Mouse (Mus musculus): ENCODE data around the gene Cntn6. TPM values are rescaled to one million over a fixed set of nuclear protein-coding genes. Genes with fewer than 3 reads are reported as not detected.

Cntn6 gene
- polyA plus RNA-seq, 1 experiment from 2014 or later = not detected

- WGBS (ENCODE audit: insufficient replicate concordance) = 55% methylated on average over 6 of the region's 6 CpGs
- ATAC-seq (ENCODE audit: low read depth) = no peak
These were observed 196.0 kb downstream of the Cntn6 start for GRCm38 (mm10) chr6:104688439-104689125.

GRCm38 (mm10) chr6:104728571-104728970 lies 236.0 kb downstream of the Cntn6 start:
- Histone ChIP-seq H3K9ac (ENCODE audit: low read depth, low read length) (no peak overlapping the region), H3K4me2 (ENCODE audit: low read depth, low read length) (no peak overlapping the region), H3K27ac (ENCODE audit: low read length) (no peak overlapping the region), H3K4me3 (ENCODE audit: low read depth, low read length) (no peak overlapping the region), H3K9me3 (replicated peaks; ENCODE audit: control insufficient read depth, low read length) (no peaks in the 10 kb centered on the region), H3K36me3 (ENCODE audit: control insufficient read depth, insufficient read depth) (no peaks in the 10 kb centered on the region), H3K4me1 (ENCODE audit: control insufficient read depth, low read depth, low read length) (no peaks in the 10 kb centered on the region), H3K27me3 (ENCODE audit: control insufficient read depth, insufficient read depth, low read depth, low read length) (no peaks in the 10 kb centered on the region)
- WGBS (ENCODE audit: insufficient replicate concordance) = 71% methylated on average over 1 of the region's 1 CpGs
- no peak for ATAC-seq (ENCODE audit: low read depth)

More at GRCm38 (mm10) chr6:104688439-104689125, 196.0 kb downstream of the Cntn6 start:
- Histone ChIP-seq H3K27me3 (ENCODE audit: control insufficient read depth, insufficient read depth, low read depth, low read length) (no peaks in the 10 kb centered on the region), H3K27ac (ENCODE audit: low read length) (no peak overlapping the region), H3K4me1 (ENCODE audit: control insufficient read depth, low read depth, low read length) (no peaks in the 10 kb centered on the region), H3K4me2 (ENCODE audit: low read depth, low read length) (no peak overlapping the region), H3K36me3 (ENCODE audit: control insufficient read depth, insufficient read depth) (no peaks in the 10 kb centered on the region), H3K9ac (ENCODE audit: low read depth, low read length) (no peak overlapping the region), H3K4me3 (ENCODE audit: low read depth, low read length) (no peak overlapping the region), H3K9me3 (replicated peaks; ENCODE audit: control insufficient read depth, low read length) (no peaks in the 10 kb centered on the region)

- Histone ChIP-seq H3K9me3 (replicated peaks; ENCODE audit: control insufficient read depth, low read length) (no peaks in the 10 kb centered on the region), H3K4me2 (ENCODE audit: low read depth, low read length) (no peak overlapping the region), H3K27me3 (ENCODE audit: control insufficient read depth, insufficient read depth, low read depth, low read length) (no peaks in the 10 kb centered on the region), H3K4me1 (ENCODE audit: control insufficient read depth, low read depth, low read length) (no peaks in the 10 kb centered on the region), H3K27ac (ENCODE audit: low read length) (no peak overlapping the region), H3K36me3 (ENCODE audit: control insufficient read depth, insufficient read depth) (no peaks in the 10 kb centered on the region), H3K4me3 (ENCODE audit: low read depth, low read length) (no peak overlapping the region), H3K9ac (ENCODE audit: low read depth, low read length) (no peak overlapping the region)
- ATAC-seq (ENCODE audit: low read depth) = no peak
- WGBS (ENCODE audit: insufficient replicate concordance) = 64% methylated on average over 1 of the region's 1 CpGs
These were observed 241.7 kb downstream of the Cntn6 start for GRCm38 (mm10) chr6:104734256-104734655.

GRCm38 (mm10) chr6:104738999-104739398 lies 246.4 kb downstream of the Cntn6 start:
- whole genome bisulfite sequencing (ENCODE audit: insufficient replicate concordance) = 61% methylated on average over 4 of the region's 4 CpGs
- Histone ChIP-seq H3K27me3 (ENCODE audit: control insufficient read depth, insufficient read depth, low read depth, low read length) (no peaks in the 10 kb centered on the region), H3K27ac (ENCODE audit: low read length) (no peak overlapping the region), H3K4me2 (ENCODE audit: low read depth, low read length) (no peak overlapping the region), H3K36me3 (ENCODE audit: control insufficient read depth, insufficient read depth) (no peaks in the 10 kb centered on the region), H3K9ac (ENCODE audit: low read depth, low read length) (no peak overlapping the region), H3K4me1 (ENCODE audit: control insufficient read depth, low read depth, low read length) (no peaks in the 10 kb centered on the region), H3K4me3 (ENCODE audit: low read depth, low read length) (no peak overlapping the region), H3K9me3 (replicated peaks; ENCODE audit: control insufficient read depth, low read length) (no peaks in the 10 kb centered on the region)
- no peak for ATAC-seq (ENCODE audit: low read depth)

GRCm38 (mm10) chr6:104758125-104758524 lies 265.5 kb downstream of the Cntn6 start:
- Histone ChIP-seq H3K9me3 (replicated peaks; ENCODE audit: control insufficient read depth, low read length) (no peaks in the 10 kb centered on the region), H3K9ac (ENCODE audit: low read depth, low read length) (no peak overlapping the region), H3K4me2 (ENCODE audit: low read depth, low read length) (no peak overlapping the region), H3K4me1 (ENCODE audit: control insufficient read depth, low read depth, low read length) (no peaks in the 10 kb centered on the region), H3K27ac (ENCODE audit: low read length) (no peak overlapping the region), H3K36me3 (ENCODE audit: control insufficient read depth, insufficient read depth) (no peaks in the 10 kb centered on the region), H3K27me3 (ENCODE audit: control insufficient read depth, insufficient read depth, low read depth, low read length) (no peaks in the 10 kb centered on the region), H3K4me3 (ENCODE audit: low read depth, low read length) (no peak overlapping the region)
- no peak for ATAC-seq (ENCODE audit: low read depth)

GRCm38 (mm10) chr6:104761226-104761625 lies 268.6 kb downstream of the Cntn6 start:
- Histone ChIP-seq H3K9ac (ENCODE audit: low read depth, low read length) (no peak overlapping the region), H3K9me3 (replicated peaks; ENCODE audit: control insufficient read depth, low read length) (no peaks in the 10 kb centered on the region), H3K4me1 (ENCODE audit: control insufficient read depth, low read depth, low read length) (no peaks in the 10 kb centered on the region), H3K27ac (ENCODE audit: low read length) (no peak overlapping the region), H3K27me3 (ENCODE audit: control insufficient read depth, insufficient read depth, low read depth, low read length) (no peaks in the 10 kb centered on the region), H3K36me3 (ENCODE audit: control insufficient read depth, insufficient read depth) (no peaks in the 10 kb centered on the region), H3K4me2 (ENCODE audit: low read depth, low read length) (no peak overlapping the region), H3K4me3 (ENCODE audit: low read depth, low read length) (no peak overlapping the region)
- ATAC-seq (ENCODE audit: low read depth) = no peak
- 79% methylated on average over 3 of the region's 3 CpGs for WGBS (ENCODE audit: insufficient replicate concordance)

- Histone ChIP-seq H3K36me3 (ENCODE audit: control insufficient read depth, insufficient read depth) (no peaks in the 10 kb centered on the region), H3K9ac (ENCODE audit: low read depth, low read length) (no peak overlapping the region), H3K9me3 (replicated peaks; ENCODE audit: control insufficient read depth, low read length) (no peaks in the 10 kb centered on the region; the same call in 1 of the 2 replicates), H3K4me2 (ENCODE audit: low read depth, low read length) (no peak overlapping the region), H3K27ac (ENCODE audit: low read length) (no peak overlapping the region), H3K4me3 (ENCODE audit: low read depth, low read length) (no peak overlapping the region), H3K27me3 (ENCODE audit: control insufficient read depth, insufficient read depth, low read depth, low read length) (no peaks in the 10 kb centered on the region), H3K4me1 (ENCODE audit: control insufficient read depth, low read depth, low read length) (no peaks in the 10 kb centered on the region)
- ATAC-seq (ENCODE audit: low read depth) = no peak
- 57% methylated on average over 3 of the region's 3 CpGs for WGBS (ENCODE audit: insufficient replicate concordance)
These were observed 291.3 kb downstream of the Cntn6 start for GRCm38 (mm10) chr6:104783891-104784290.

GRCm38 (mm10) chr6:104787502-104787901 lies 294.9 kb downstream of the Cntn6 start:
- no peak for ATAC-seq (ENCODE audit: low read depth)
- no peaks in the 10 kb centered on the region for H3K36me3 ChIP-seq (ENCODE audit: control insufficient read depth, insufficient read depth)
- WGBS (ENCODE audit: insufficient replicate concordance) = 48% methylated on average over 2 of the region's 2 CpGs

GRCm38 (mm10) chr6:104808526-104808925 lies 315.9 kb downstream of the Cntn6 start:
- H3K27me3 ChIP-seq (ENCODE audit: control insufficient read depth, insufficient read depth, low read depth, low read length) = no peaks in the 10 kb centered on the region
- no peak overlapping the region for H3K27ac ChIP-seq (ENCODE audit: low read length)
- no peak overlapping the region for H3K4me3 ChIP-seq (ENCODE audit: low read depth, low read length)
- no peaks in the 10 kb centered on the region for H3K4me1 ChIP-seq (ENCODE audit: control insufficient read depth, low read depth, low read length)
- H3K4me2 ChIP-seq (ENCODE audit: low read depth, low read length) = no peak overlapping the region
- no peaks in the 10 kb centered on the region for H3K9me3 ChIP-seq (replicated peaks; ENCODE audit: control insufficient read depth, low read length)
- no peak for ATAC-seq (ENCODE audit: low read depth)
- no peak overlapping the region for H3K9ac ChIP-seq (ENCODE audit: low read depth, low read length)
- no peaks in the 10 kb centered on the region for H3K36me3 ChIP-seq (ENCODE audit: control insufficient read depth, insufficient read depth)
- 46% methylated on average over 4 of the region's 4 CpGs for WGBS (ENCODE audit: insufficient replicate concordance)

More at GRCm38 (mm10) chr6:104787502-104787901, 294.9 kb downstream of the Cntn6 start:
- Histone ChIP-seq H3K4me1 (ENCODE audit: control insufficient read depth, low read depth, low read length) (no peaks in the 10 kb centered on the region), H3K27me3 (ENCODE audit: control insufficient read depth, insufficient read depth, low read depth, low read length) (no peaks in the 10 kb centered on the region), H3K27ac (ENCODE audit: low read length) (no peak overlapping the region), H3K4me2 (ENCODE audit: low read depth, low read length) (no peak overlapping the region), H3K4me3 (ENCODE audit: low read depth, low read length) (no peak overlapping the region), H3K9ac (ENCODE audit: low read depth, low read length) (no peak overlapping the region), H3K9me3 (replicated peaks; ENCODE audit: control insufficient read depth, low read length) (no peaks in the 10 kb centered on the region; the same call in 1 of the 2 replicates)

Data from liver, embryonic 16.5 days (tissue).